In genomic region chr13:5802079-5802478, GRCm38 (mm10) we compare ENCODE assay signal across 10 mouse cellular contexts. TPM values are rescaled to one million over a fixed set of nuclear protein-coding genes. Genes with fewer than 3 reads are reported as not detected.
A peak's percentile ranks its signal among the peaks of the same experiment; 100 is the strongest.
DNase-seq lines count a peak whose midpoint lies in the region; ATAC-seq and TF ChIP-seq lines count a peak whose summit lies in the region.
"Had no signal": no experiment of that assay in that cellular context is flagged by ENCODE, and none has a peak within 500 bp of the region (broad histone marks: within the 10 kb centered on the region; RNA-seq: fewer than 3 reads in every experiment).

No protein-coding gene starts in this region.

- DNase-seq in adrenal gland, postnatal 14 days = peak; percentile 10
- DNase-seq in adrenal gland, postnatal 4 days (ENCODE audit: low spot score in 2 of 2) = no peak
- DNase-seq in 416B (ENCODE audit: low read depth) = peak; percentile 38
- peak; percentile 42 for DNase-seq in heart, adult 8-10 months (ENCODE audit: low spot score)
- DNase-seq in right cerebral cortex, postnatal 4 days = no peak
- DNase-seq in cerebellum, adult 2 months = no peak
- no peak for DNase-seq in midbrain, embryonic 14.5 days
- DNase-seq: adrenal gland, adult 8-10 months had no signal

- H3K4me2 ChIP-seq in liver, embryonic 16.5 days (ENCODE audit: low read depth, low read length) = no peak overlapping the region; the same call in 1 of the 2 replicates
- no peak overlapping the region for H3K4me2 ChIP-seq in midbrain, embryonic 14.5 days (ENCODE audit: low read length)

- TF ChIP-seq POLR2A in cerebellum, adult 2 months (IDR thresholded peaks at IDR 0.05; ENCODE audit: borderline replicate concordance, insufficient read depth, low read length) = no peak

- H3K4me3 ChIP-seq in liver, embryonic 16.5 days (ENCODE audit: low read depth, low read length) = no peak overlapping the region
- no peak overlapping the region for H3K4me3 ChIP-seq in cerebellum, adult 2 months (replicated peaks; ENCODE audit: insufficient read depth, low read depth, low read length)
- H3K4me3 ChIP-seq in midbrain, embryonic 14.5 days (replicated peaks; ENCODE audit: low read depth, low read length) = no peak overlapping the region
- H3K4me3 ChIP-seq: myocyte had no signal

- whole genome bisulfite sequencing in liver, embryonic 16.5 days (ENCODE audit: insufficient replicate concordance) = 27% methylated on average over 7 of the region's 7 CpGs
- WGBS in cerebellum, adult 2 months = 52% methylated on average over 7 of the region's 7 CpGs
- 66% methylated on average over 7 of the region's 7 CpGs for WGBS in midbrain, embryonic 14.5 days

- no peaks in the 10 kb centered on the region for H3K36me3 ChIP-seq in liver, embryonic 16.5 days (ENCODE audit: control insufficient read depth, insufficient read depth)
- no peaks in the 10 kb centered on the region for H3K36me3 ChIP-seq in midbrain, embryonic 14.5 days (ENCODE audit: control insufficient read depth, insufficient read depth, low read length)

- H3K4me1 ChIP-seq in liver, embryonic 16.5 days (ENCODE audit: control insufficient read depth, low read depth, low read length) = peaks cover 3% of the 10 kb centered on the region; the same call in 1 of the 2 replicates
- H3K4me1 ChIP-seq in cerebellum, adult 2 months (ENCODE audit: control insufficient read depth, insufficient read depth, low read length) = no peaks in the 10 kb centered on the region
- 0 out of 2 replicates have a peak, but pooled peaks cover 5% of the 10 kb centered on the region for H3K4me1 ChIP-seq in midbrain, embryonic 14.5 days (ENCODE audit: control insufficient read depth, insufficient read depth, low read length)

- H3K27ac ChIP-seq in liver, embryonic 16.5 days (ENCODE audit: low read length) = peak overlapping the region; percentile 53
- H3K27ac ChIP-seq in cerebellum, adult 2 months (ENCODE audit: insufficient read depth, low read length) = no peak overlapping the region
- no peak overlapping the region for H3K27ac ChIP-seq in midbrain, embryonic 14.5 days (replicated peaks; ENCODE audit: low read depth, low read length)

- TF ChIP-seq CTCF in cerebellum, adult 2 months (IDR thresholded peaks at IDR 0.05; ENCODE audit: borderline replicate concordance, insufficient read depth, low read depth, low read length) = no peak

- no peak overlapping the region for H3K9ac ChIP-seq in liver, embryonic 16.5 days (ENCODE audit: low read depth, low read length)
- no peak overlapping the region for H3K9ac ChIP-seq in midbrain, embryonic 14.5 days (replicated peaks; ENCODE audit: low read length)

- no peaks in the 10 kb centered on the region for H3K27me3 ChIP-seq in liver, embryonic 16.5 days (ENCODE audit: control insufficient read depth, insufficient read depth, low read depth, low read length)
- H3K27me3 ChIP-seq in cerebellum, adult 2 months (ENCODE audit: control insufficient read depth, insufficient read depth, low read length) = no peaks in the 10 kb centered on the region
- H3K27me3 ChIP-seq in midbrain, embryonic 14.5 days (ENCODE audit: control insufficient read depth, insufficient read depth, low read length) = no peaks in the 10 kb centered on the region

- H3K9me3 ChIP-seq in liver, embryonic 16.5 days (replicated peaks; ENCODE audit: control insufficient read depth, low read length) = no peaks in the 10 kb centered on the region
- H3K9me3 ChIP-seq in midbrain, embryonic 14.5 days (ENCODE audit: control insufficient read depth, low read length) = no peaks in the 10 kb centered on the region

- 0 out of 2 replicates have a peak, but pooled peaks have one; percentile 7 for ATAC-seq in liver, embryonic 16.5 days (ENCODE audit: low read depth)
- ATAC-seq in midbrain, embryonic 14.5 days (ENCODE audit: low FRiP score, low TSS enrichment) = no peak

RNA-seq across cellular contexts. Expression of gene Klf6, which starts 59.2 kb away (rescaled TPM):
- total RNA-seq in adrenal gland, postnatal 14 days (2021) = 45.3 and 55.8 TPM in 2 replicates
- total RNA-seq in adrenal gland, postnatal 4 days (2021) = 10 to 100 TPM; 36.4 to 37.2 TPM
- 10 to 100 TPM; 36.0 to 49.3 (median 42.0) TPM for total RNA-seq in heart, adult 8-10 months (2022)
- 19.2 and 21.5 TPM in 2 replicates for polyA plus RNA-seq in liver, embryonic 16.5 days (2015; fragmentation: Nextera tagmentation; extraction: Ambion mirVana)
- 11.8 and 12.3 TPM in 2 replicates for polyA plus RNA-seq in cerebellum, adult 2 months (2012; rRNA removed)
- polyA plus RNA-seq in midbrain, embryonic 14.5 days (2014; fragmentation: Nextera tagmentation; extraction: Ambion mirVana) = 66.6 and 80.4 TPM in 2 replicates

Comparison
In these comparisons a context has a peak if more than half of its experiments do, and no peak if none do; other contexts are left out.
1. DNase-seq: peak in adrenal gland, postnatal 14 days (single experiment), 416B (single experiment) and heart, adult 8-10 months (single experiment); none in adrenal gland, postnatal 4 days (0 of 2), right cerebral cortex, postnatal 4 days (single experiment), cerebellum, adult 2 months (0 of 2) and midbrain, embryonic 14.5 days (single experiment).